Mouse (Mus musculus): ENCODE data around the gene Ifi202b. TPM values are rescaled to one million over a fixed set of nuclear protein-coding genes. Genes with fewer than 3 reads are reported as not detected.
"Not testable (repeated sequence)": the region's sequence is repeated elsewhere in the genome, so short reads cannot be mapped to it uniquely, and the experiment has no call there.

Ifi202b gene
- total RNA-seq, 2 experiments from 2014 or later: not detected

- intact Hi-C loops (cut with DNase I): no loop called here
- no peak for DNase-seq (ENCODE audit: low spot score in 2 of 2)
Observed at GRCm38 (mm10) chr1:173914559-173914958, 68.0 kb downstream of the Ifi202b start.

GRCm38 (mm10) chr1:173913256-173913791, 69.2 kb downstream of the Ifi202b start:
- DNase-seq (ENCODE audit: low spot score in 2 of 2); intact Hi-C loops (cut with DNase I): not testable (repeated sequence)

Other genes starting within 250 kb of the Ifi202b start
- gene Ifi207, start 241.0 kb downstream of the Ifi202b start, total RNA-seq (2021): under 1 TPM; 0.25 to 0.33 TPM
- gene Ifi204, start 215.8 kb downstream of the Ifi202b start, total RNA-seq (2021): not detected
- not detected for gene Ifi211, start 69.7 kb downstream of the Ifi202b start, total RNA-seq (2021)
- gene Mndal, start 40.3 kb downstream of the Ifi202b start, total RNA-seq (2021): 1 to 10 TPM; 1.9 to 2.6 TPM
- gene Ifi203, start 40.1 kb downstream of the Ifi202b start, total RNA-seq (2021): 1 to 10 TPM in 1 of 2 experiments, under 1 TPM in 1; 0.48 to 1.4 TPM
- gene Ifi205, start 49.1 kb upstream of the Ifi202b start, total RNA-seq (2021): not detected
- gene Olfr433, start 58.0 kb upstream of the Ifi202b start, total RNA-seq (2021): not detected
- gene Olfr432, start 66.5 kb upstream of the Ifi202b start, total RNA-seq (2021): not detected
- gene Olfr430, start 83.9 kb upstream of the Ifi202b start, total RNA-seq (2021): not detected
- gene Olfr429, start 101.6 kb upstream of the Ifi202b start, total RNA-seq (2021): not detected
- gene Olfr427, start 114.1 kb upstream of the Ifi202b start, total RNA-seq (2021): not detected
- gene Olfr231, start 138.4 kb upstream of the Ifi202b start, total RNA-seq (2021): not detected
- gene Olfr424, start 148.8 kb upstream of the Ifi202b start, total RNA-seq (2021): not detected
- not detected for gene Olfr420, start 172.9 kb upstream of the Ifi202b start, total RNA-seq (2021)
- under 1 TPM; 0.19 to 0.24 TPM for gene Spta1, start 190.0 kb upstream of the Ifi202b start, total RNA-seq (2021)